Mouse (Mus musculus) liver, adult 2 months (tissue): ENCODE measurements around the gene Zbtb21.

Experiments
- CTCF ChIP-seq: fragments of 200-500 bp; IDR thresholded peaks from 2 replicates; pipeline ENCODE4 v1.5.1; 2011; ENCODE audit warnings: low read depth, low read length, control low read depth
- POLR2A ChIP-seq: fragments of 200-500 bp; IDR thresholded peaks from 2 replicates; pipeline ENCODE4 v1.6.1; 2011; ENCODE audit warnings: low read length, control low read depth; ENCODE audit not compliant: insufficient read depth; ENCODE audit errors: extremely low read depth

DNA sequence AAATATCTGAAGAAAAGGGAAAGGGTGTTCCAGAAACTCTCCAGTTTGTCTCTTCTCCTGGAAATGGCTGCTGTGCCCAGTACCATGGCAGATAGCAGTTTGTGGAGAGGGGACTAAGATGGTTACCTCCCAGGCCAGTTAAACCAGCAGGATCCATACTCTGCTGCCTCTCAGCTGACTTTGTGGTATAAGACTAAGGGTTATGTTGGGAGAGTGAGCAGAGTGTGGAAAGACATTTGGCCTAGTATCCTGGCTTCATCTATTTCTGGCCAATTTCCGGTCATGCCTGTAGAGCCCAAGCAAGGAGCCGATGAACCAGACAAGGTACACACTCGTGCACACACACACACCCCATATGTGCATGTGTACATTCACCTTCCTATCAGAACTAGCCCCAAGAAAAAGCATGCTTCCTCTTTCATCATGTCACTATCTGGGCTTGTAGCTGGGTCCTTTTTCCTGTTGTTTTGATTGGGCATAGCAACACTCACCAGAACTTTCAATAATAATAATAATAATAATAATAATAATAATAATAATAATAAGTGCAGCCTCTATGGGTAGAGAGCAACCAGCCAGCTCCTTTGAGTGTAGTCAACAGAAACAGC lies 35.0 kb downstream of the Zbtb21 start:
- TF ChIP-seq CTCF (no peak), POLR2A (no peak)
